Mouse (Mus musculus) forebrain, embryonic 10.5 days (tissue): ENCODE measurements around the gene Map2k7. TPM values are rescaled to one million over a fixed set of nuclear protein-coding genes. Genes with fewer than 3 reads are reported as not detected.
A peak's percentile ranks its signal among the peaks of the same experiment; 100 is the strongest.
"Not testable (repeated sequence)": the region's sequence is repeated elsewhere in the genome, so short reads cannot be mapped to it uniquely, and the experiment has no call there.

Experiments used
- DNase-seq: peaks from one replicate; pipeline ENCODE4 v3.0.0-alpha.2; 2017; ENCODE audit warnings: low spot score; ENCODE audit errors: extremely low spot score
- H3K27ac ChIP-seq: fragments of 300-500 bp; sonication (generic); 2 replicates; pipeline ENCODE4 v1.5.1; 2016; ENCODE audit warnings: mild to moderate bottlenecking
- H3K27me3 ChIP-seq: fragments of 300-500 bp; sonication (generic); 2 replicates; pipeline ENCODE4 v1.6.1; 2016; ENCODE audit warnings: mild to moderate bottlenecking; ENCODE audit not compliant: poor library complexity, severe bottlenecking
- H3K36me3 ChIP-seq: fragments of 300-500 bp; sonication (generic); replicated peaks from 2 replicates; pipeline ENCODE4 v1.6.1; 2016; ENCODE audit warnings: mild to moderate bottlenecking, moderate library complexity
- H3K4me1 ChIP-seq: fragments of 300-500 bp; sonication (generic); 2 replicates; pipeline ENCODE4 v1.6.1; 2016
- H3K4me3 ChIP-seq: fragments of 300-500 bp; sonication (generic); 2 replicates; pipeline ENCODE4 v1.5.1; 2016; ENCODE audit warnings: mild to moderate bottlenecking, moderate library complexity
- H3K9me3 ChIP-seq: fragments of 300-500 bp; sonication (generic); 2 replicates; pipeline ENCODE4 v1.6.1; 2016; ENCODE audit warnings: mild to moderate bottlenecking, moderate library complexity
- WGBS: fragments of 180-500 bp; shearing (Covaris S2); methylation state at CpG from one replicate; pipeline ENCODE4 v1.1.7; 2016; 5-methylcytosine and 5-hydroxymethylcytosine counted together
- polyA plus RNA-seq: library from polyadenylated mRNA; unstranded; fragments of >200 nt; fragmentation: Nextera tagmentation; extraction: Ambion mirVana; gene quantifications from 2 replicates; pipeline ENCODE4 v1.2.1, GENCODE M21; 2016

Map2k7 gene
- polyA plus RNA-seq, 1 experiment from 2014 or later, result 29.9 TPM

DNA sequence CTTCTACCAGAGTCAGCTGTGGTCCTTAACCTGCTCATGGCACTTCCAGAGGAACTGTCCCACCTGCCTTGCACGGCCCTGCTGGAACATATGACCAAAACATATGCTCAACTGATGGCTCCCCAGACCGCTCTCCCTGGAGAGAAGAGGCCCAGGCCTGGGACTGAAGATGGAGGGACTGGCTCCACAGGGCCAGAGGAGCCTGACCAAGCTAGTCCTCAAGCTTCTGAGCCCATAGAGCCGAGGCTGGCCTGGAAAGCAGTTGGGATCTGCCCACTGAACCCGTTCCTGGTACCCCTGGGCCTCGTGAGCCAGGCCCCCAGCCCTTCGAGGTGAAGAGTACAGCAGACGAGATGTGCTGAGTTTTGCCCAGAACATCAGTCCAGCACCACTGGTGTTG, 16.9 kb downstream of the Map2k7 start:
- peaks cover 50% of the 10 kb centered on the region for H3K36me3 ChIP-seq
- peaks cover 59% of the 10 kb centered on the region for H3K4me1 ChIP-seq

DNA sequence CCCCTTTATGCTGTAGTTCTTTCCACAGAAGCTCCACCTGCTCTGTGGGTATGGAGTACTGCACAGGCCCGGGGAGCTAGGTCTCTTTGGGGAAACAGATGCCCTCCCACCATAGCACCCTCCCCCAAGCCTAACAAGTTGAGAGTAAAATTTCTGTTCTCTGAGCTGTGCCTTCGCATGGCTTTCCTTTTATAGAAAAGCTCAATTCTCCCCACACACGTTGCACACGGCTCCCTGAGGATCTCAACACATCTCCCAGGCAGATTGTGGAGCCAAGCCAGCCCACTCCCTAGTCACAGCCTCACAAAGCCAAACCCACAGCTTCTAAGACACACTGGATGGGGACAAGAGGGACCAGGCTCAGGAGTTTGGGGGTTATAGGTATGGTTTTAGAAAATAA, 18.4 kb downstream of the Map2k7 start:
- Histone ChIP-seq H3K27me3 (no peaks in the 10 kb centered on the region), H3K27ac (no peak overlapping the region), H3K36me3 (peaks cover 64% of the 10 kb centered on the region), H3K4me1 (peaks cover 55% of the 10 kb centered on the region), H3K4me3 (0 out of 2 replicates have a peak overlapping the region, but pooled peaks have one; percentile 93), H3K9me3 (no peaks in the 10 kb centered on the region)
- WGBS, result 77% methylated on average over 4 of the region's 4 CpGs
- DNase-seq, result no peak

More for the DNA sequence above, 16.9 kb downstream of the Map2k7 start:
- not testable (repeated sequence) for H3K27me3 ChIP-seq, DNase-seq, H3K9me3 ChIP-seq, H3K4me3 ChIP-seq, H3K27ac ChIP-seq
- WGBS, result 86% methylated on average over 7 of the region's 7 CpGs

DNA sequence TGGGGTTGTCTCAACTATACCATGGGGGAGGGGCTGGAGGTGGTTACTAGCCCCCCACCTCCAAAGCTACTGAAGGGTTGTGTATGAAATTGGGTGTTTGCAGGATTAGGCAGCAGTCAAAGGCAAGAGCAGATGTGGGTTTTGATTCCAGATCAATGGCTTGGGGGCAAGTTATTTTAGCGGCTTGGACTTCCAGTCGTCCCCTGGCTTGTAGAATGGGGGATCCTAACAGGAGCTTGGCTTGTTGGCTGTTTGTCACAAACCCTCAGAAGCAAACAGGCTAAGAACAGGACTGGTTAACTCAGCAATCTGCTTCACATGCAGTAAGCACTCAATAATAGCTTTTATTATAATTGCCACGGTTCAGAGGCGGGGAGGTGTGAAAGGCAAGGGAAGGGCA, 18.8 kb downstream of the Map2k7 start:
- DNase-seq, result no peak
- no peaks in the 10 kb centered on the region for H3K9me3 ChIP-seq
- H3K4me3 ChIP-seq, result peak overlapping the region; percentile 93
- 87% methylated on average over 4 of the region's 4 CpGs for WGBS
- peaks cover 51% of the 10 kb centered on the region for H3K4me1 ChIP-seq
- H3K36me3 ChIP-seq, result peaks cover 69% of the 10 kb centered on the region
- H3K27me3 ChIP-seq, result no peaks in the 10 kb centered on the region
- H3K27ac ChIP-seq, result peak overlapping the region; percentile 98

DNA sequence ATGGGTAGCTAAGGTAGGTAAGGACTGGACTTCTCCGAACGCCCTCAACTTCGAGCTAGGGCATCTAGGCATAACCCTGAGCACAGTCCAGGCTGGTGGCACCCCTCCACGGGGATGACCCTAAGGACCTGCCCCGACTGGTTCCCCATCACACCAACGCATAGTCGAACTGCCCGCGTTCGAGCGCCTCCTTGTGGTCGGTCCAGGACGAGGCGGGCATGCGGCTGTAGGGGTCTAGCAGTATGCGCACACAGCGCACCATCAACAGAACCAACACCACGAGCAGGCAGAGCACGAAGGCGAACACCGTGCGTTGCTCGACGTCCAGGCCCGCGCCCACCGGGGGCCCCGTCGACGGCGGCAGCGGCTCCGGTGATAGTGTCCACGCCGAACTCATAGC, 19.7 kb downstream of the Map2k7 start:
- H3K4me3 ChIP-seq, result peak overlapping the region; percentile 93
- H3K27me3 ChIP-seq, result no peaks in the 10 kb centered on the region
- H3K4me1 ChIP-seq, result peaks cover 48% of the 10 kb centered on the region
- no peaks in the 10 kb centered on the region for H3K9me3 ChIP-seq
- WGBS, result 2% methylated on average over 35 of the region's 35 CpGs
- peak; percentile 90 for DNase-seq
- peaks cover 77% of the 10 kb centered on the region for H3K36me3 ChIP-seq
- H3K27ac ChIP-seq, result peak overlapping the region; percentile 98

DNA sequence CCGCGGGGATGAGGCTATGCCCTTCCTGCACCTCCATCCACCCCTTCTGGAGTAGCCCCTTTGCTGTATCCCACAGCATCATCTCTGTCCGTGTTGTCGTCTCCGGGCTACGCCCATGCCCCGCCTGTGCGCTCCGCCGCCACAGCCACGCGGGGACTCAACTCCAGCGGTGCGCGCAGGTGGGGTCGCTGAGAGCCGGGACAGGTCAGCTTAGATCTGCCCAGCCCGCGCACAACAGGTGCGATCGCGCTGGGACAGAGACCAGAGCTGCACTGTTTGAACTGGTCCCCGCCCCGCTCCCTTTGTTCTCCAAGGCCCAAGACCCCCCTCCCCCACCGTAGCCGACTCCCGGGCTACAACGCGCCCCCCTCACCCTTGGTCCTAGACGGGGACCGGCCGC, 20.1 kb downstream of the Map2k7 start:
- Histone ChIP-seq H3K9me3 (no peaks in the 10 kb centered on the region), H3K4me3 (peak overlapping the region; percentile 93), H3K36me3 (peaks cover 82% of the 10 kb centered on the region), H3K4me1 (peaks cover 45% of the 10 kb centered on the region), H3K27ac (peak overlapping the region; percentile 98), H3K27me3 (no peaks in the 10 kb centered on the region)
- under 1% methylated on average over 32 of the region's 32 CpGs for WGBS
- no peak for DNase-seq

DNA sequence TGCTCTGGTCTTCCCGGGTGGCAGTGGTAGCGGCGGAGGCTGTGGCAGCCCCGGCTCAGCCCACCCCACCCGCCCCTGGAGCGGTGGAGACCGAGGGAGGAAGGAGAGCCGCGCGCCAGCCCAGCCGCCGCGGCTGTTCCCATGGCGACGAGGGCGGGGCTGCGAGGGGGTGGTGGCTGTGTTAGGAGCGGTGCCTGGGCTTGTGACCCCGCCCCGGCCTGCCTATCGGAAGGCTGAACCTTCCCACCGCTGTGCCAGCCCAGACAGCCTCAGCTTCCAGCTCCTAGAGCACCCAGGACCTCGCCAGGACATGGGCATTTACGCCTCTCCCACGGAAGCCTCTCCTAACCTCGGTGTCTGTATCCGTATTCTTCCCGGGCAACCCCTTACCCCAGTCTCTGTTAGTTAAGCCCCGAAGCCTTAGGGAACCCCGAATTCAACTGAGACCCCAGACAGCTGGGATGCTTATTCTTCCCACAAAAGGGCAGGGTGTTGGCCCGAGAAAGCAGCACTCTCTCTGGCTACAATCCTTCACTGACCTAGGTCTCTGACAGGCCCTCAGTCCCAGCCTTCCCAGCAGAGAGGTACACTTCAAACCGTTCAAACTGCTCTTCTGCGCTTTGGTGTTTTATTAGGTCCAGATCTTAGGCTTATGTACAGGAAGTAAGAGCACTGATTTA, 20.7 kb downstream of the Map2k7 start, which contains the start of gene Ctxn1:
Ctxn1 (minus strand) TSS at position 150 of the 680 bp plus-strand sequence.
- Histone ChIP-seq H3K4me3 (peak within 1 kb of the TSS; percentile 93), H3K27me3 (no peaks in the 10 kb centered on the region), H3K36me3 (peaks cover 86% of the 10 kb centered on the region), H3K4me1 (peaks cover 39% of the 10 kb centered on the region), H3K9me3 (no peaks in the 10 kb centered on the region), H3K27ac (peak within 1 kb of the TSS; percentile 98)
- DNase-seq, result peak; percentile 96
- WGBS, result 6% methylated on average over 30 of the region's 33 CpGs

DNA sequence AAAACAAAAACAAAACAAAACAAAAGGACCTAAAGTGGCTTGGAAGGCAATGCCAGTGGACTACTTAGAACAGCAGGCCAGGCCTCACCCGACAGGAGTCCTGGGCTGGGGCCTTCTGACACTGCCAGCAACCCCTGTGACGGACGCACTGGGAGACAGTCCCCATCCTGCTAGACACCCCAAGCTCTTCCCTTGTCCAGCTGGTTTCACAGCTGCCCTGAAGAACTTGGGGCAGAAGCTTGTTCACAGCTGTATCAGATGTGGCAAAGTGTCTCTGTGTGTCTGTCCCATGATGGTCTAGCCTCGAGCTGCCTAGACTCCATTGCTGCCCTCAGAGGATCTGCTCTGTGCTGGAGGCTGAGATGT, 21.2 kb downstream of the Map2k7 start:
- peak overlapping the region; percentile 93 for H3K4me3 ChIP-seq
- peaks cover 86% of the 10 kb centered on the region for H3K36me3 ChIP-seq
- 91% methylated on average over 4 of the region's 4 CpGs for WGBS
- no peaks in the 10 kb centered on the region for H3K9me3 ChIP-seq
- peak overlapping the region; percentile 98 for H3K27ac ChIP-seq
- peaks cover 36% of the 10 kb centered on the region for H3K4me1 ChIP-seq
- no peak for DNase-seq
- no peaks in the 10 kb centered on the region for H3K27me3 ChIP-seq

DNA sequence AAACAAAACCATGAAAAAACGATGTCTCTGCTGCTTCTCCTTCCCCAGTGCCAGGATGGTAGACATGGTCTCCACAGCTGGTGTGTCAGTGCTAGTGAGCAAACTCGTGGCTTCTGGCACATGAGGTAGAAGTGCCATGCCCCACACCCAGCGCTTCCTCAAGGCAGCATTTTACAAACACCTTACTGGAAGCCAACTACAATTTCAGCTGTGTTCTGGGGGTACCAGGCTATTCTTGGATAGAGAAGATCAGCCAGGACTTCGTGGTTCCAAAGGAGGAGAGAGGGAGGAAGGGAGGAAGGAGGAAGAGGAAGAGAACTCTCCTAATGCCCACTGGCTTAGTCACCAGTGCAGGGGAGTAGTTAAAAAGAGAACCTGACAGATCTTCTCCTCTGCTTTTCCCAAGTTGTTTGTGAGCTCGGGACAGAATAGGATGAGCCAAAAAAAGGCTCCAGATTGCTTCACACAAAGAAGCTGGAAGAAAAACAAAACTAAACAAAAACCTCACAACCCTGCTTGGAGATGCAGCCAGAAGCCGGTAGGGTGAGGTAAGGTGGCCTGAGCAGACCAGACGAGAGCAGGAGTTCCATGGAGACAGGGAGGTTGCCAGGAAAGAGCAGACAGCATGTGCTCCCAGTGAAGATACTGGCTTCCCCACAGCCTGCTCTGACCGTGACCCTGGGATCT, 24.7 kb downstream of the Map2k7 start:
- H3K4me3 ChIP-seq, result no peak overlapping the region
- H3K36me3 ChIP-seq, result peaks cover 89% of the 10 kb centered on the region
- DNase-seq, result no peak
- no peaks in the 10 kb centered on the region for H3K27me3 ChIP-seq
- no peak overlapping the region for H3K27ac ChIP-seq
- H3K4me1 ChIP-seq, result peaks cover 18% of the 10 kb centered on the region
- no peaks in the 10 kb centered on the region for H3K9me3 ChIP-seq
- WGBS, result 90% methylated on average over 8 of the region's 8 CpGs

DNA sequence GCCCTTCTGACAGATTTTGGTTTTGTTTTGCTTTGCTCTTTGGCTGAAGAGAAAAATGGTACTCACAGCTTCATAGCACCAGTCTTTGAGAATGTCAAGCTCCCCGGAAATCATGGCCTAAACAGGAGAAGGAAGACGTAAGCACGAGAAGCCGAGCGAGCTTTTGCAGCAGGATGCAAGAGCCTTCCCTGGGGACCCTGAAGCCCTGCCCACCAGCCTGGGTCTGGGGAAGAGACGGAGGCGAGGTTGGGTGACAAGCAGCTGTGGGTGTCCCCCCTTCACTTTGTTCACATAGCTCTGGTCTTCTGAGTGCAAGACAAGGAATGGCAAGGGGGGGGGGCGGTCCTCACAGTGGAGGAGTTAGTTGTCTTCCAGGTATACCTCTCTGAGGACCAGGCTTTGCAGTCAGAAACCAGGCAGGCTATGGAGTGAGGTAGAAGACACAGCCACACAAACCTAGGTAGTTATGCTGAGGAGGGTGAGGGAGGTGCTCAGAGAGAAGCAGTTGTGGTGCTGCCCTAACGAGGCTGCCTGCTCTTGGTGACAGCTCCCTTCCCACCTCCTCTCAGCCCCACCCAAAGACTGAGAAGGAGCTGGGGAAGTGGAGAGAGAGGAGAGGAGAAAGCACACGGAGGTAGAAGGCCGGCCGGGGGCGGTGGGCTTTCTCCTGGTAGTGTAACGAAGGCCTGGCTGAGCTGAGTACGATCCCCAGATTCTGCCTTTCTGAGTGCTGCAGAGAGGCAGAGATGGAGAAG, 26.8 kb downstream of the Map2k7 start:
- Histone ChIP-seq H3K4me1 (no peaks in the 10 kb centered on the region), H3K27ac (no peak overlapping the region), H3K36me3 (peaks cover 100% of the 10 kb centered on the region), H3K9me3 (no peaks in the 10 kb centered on the region), H3K27me3 (no peaks in the 10 kb centered on the region), H3K4me3 (no peak overlapping the region)
- 94% methylated on average over 15 of the region's 15 CpGs for WGBS
- no peak for DNase-seq

DNA sequence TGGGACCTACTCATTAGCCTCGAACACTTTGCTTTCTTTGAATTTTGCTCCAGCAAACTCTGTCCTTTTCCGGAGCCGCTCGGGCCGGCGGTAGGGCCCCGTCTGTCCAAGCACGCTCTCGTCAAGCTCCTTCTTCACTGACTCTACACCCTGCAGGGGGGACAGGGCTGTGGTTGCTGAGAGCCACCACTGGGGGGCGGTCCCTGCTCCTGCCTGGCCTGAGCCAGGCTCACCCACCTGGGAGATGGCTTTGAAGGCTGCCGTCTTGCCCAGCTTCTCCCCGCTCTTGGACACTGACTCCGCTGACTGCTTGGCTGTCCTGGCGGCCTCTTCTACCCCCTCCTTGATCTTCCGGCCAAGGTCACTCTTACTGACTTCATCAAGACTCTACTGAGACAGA, 29.1 kb downstream of the Map2k7 start:
- Histone ChIP-seq H3K4me1 (no peaks in the 10 kb centered on the region), H3K4me3 (no peak overlapping the region), H3K9me3 (no peaks in the 10 kb centered on the region), H3K27ac (no peak overlapping the region), H3K27me3 (no peaks in the 10 kb centered on the region), H3K36me3 (peaks cover 99% of the 10 kb centered on the region)
- 82% methylated on average over 15 of the region's 15 CpGs for WGBS
- DNase-seq, result no peak

DNA sequence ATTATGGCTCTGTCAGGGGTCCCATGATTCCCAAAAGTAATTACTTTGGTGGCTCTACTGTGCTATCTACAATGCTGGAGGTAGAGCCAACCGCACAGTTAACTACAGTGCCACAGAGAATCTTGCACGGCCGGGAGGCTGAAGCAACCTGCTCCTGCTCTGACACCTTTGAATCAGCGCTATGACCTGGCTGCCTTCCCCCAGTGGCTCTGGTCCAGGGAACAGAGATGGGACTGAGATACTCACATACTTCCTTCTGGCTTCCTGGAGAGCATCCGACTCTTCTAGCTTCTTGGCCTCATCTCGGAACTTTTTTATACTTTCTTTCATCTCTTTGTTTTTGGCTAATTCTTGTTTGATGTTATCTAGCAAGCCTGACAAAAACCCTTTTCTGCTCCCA, 31.1 kb downstream of the Map2k7 start:
- Histone ChIP-seq H3K4me3 (no peak overlapping the region), H3K27me3 (no peaks in the 10 kb centered on the region), H3K36me3 (peaks cover 97% of the 10 kb centered on the region), H3K27ac (no peak overlapping the region), H3K4me1 (peaks cover 5% of the 10 kb centered on the region), H3K9me3 (no peaks in the 10 kb centered on the region)
- DNase-seq, result no peak
- WGBS, result 93% methylated on average over 6 of the region's 6 CpGs

DNA sequence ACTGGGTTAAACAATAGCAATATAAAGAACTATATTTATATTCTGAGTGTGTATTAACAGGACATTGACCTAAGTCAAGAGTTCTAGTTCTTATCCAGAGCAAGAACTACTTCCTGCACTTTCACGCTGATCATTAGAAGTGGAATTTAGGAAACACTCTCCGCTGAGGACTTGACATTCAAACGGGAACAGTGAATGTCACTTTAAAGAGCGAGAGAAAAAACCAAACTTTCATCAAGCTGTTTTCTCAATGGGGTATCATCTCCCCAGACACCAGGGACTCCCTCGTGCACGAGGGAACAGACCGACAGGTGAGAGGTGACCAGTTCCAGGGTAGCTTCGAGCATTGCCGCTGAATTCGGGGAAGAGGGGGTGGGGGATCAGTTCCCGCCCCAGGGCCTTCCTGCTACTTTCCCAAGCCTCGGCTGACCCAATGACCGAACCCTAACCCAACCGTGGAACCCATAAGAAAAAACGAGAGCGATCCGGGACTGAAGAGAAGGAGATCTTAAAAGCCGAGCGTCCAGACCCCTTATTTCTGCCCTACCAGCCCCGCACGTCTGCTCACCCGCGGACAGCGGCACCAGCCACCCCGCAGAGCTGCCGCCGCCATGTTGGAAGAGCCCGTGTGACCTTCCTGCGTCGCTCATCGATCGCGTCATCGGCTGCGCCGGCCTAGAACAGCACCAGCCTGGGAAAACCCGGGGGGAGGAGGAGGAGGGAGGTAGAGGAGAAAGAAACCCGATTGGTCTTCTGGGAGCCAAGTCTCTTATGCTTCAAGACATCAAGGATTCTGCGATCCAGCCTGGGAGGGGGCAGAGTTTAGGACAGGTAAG, 37.0 kb downstream of the Map2k7 start, which contains the start of gene Timm44:
Timm44 (minus strand) TSS at position 639 of the 836 bp plus-strand sequence.
- WGBS, result under 1% methylated on average over 39 of the region's 39 CpGs
- H3K27ac ChIP-seq, result peak within 1 kb of the TSS; percentile 93
- DNase-seq, result peak; percentile 93

More for the DNA sequence above, 37.0 kb downstream of the Map2k7 start, which contains the start of gene Timm44:
- Histone ChIP-seq H3K27me3 (no peaks in the 10 kb centered on the region), H3K9me3 (no peaks in the 10 kb centered on the region), H3K36me3 (peaks cover 38% of the 10 kb centered on the region), H3K4me1 (peaks cover 16% of the 10 kb centered on the region), H3K4me3 (peak within 1 kb of the TSS; percentile 87)
